Comparison of ENCODE assay signal across 8 mouse cellular contexts in the genomic region with DNA sequence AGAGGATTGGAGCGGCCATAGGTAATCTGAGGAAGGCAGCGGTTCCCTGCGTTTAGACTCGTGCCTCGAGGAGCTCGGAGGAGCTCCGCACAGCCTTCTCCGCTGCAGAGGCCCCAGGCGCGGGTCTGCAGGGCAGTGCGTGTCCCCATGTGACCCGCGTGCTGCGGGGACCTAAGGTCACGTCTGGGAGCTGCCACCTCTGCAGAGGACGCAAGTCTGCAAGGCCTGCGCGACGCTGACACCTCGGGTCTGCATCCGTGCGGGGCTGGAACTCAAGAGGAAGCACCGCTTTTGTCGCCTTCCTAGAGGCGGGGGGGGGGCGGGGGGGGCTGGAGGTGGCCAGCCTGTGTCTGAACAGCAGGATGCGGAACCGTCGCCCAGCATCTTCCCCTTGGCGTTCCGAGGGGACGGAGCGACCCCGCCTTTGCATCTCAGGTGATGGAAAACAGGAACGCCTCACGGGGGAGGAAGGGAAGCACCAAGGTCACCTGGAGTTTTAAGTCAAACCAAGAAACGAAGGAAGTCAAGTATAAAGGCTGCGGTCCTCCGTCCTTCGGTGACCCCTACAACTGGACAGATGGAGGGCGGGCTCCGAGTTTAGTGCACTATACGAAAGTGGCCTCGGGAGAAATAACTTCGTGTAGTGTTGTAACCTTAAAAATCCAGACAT. TPM values are rescaled to one million over a fixed set of nuclear protein-coding genes. Genes with fewer than 3 reads are reported as not detected.
DNase-seq lines count a peak whose midpoint lies in the region; ATAC-seq and TF ChIP-seq lines count a peak whose summit lies in the region.

No protein-coding gene starts in this region.

- H3K36me3 ChIP-seq in embryonic facial prominence, embryonic 12.5 days, result peaks cover 6% of the 10 kb centered on the region; the same call in 1 of the 2 replicates
- peaks cover 7% of the 10 kb centered on the region; the same call in 1 of the 2 replicates for H3K36me3 ChIP-seq in hindbrain, embryonic 12.5 days
- H3K36me3 ChIP-seq in liver, embryonic 14.5 days (replicated peaks; ENCODE audit: control insufficient read depth, insufficient read depth, low read depth), result peaks cover 5% of the 10 kb centered on the region
- H3K36me3 ChIP-seq in stomach, embryonic 15.5 days, result 0 out of 2 replicates have a peak, but pooled peaks cover 3% of the 10 kb centered on the region

- peaks cover 24% of the 10 kb centered on the region for H3K4me1 ChIP-seq in embryonic facial prominence, embryonic 12.5 days
- peaks cover 23% of the 10 kb centered on the region for H3K4me1 ChIP-seq in hindbrain, embryonic 12.5 days
- H3K4me1 ChIP-seq in liver, embryonic 14.5 days (replicated peaks; ENCODE audit: control insufficient read depth in 2 of 2, insufficient read depth in 2 of 2, low read length in 1 of 2), result peaks cover 13 to 14% of the 10 kb centered on the region in 2 experiments
- H3K4me1 ChIP-seq in stomach, embryonic 15.5 days, result peaks cover 25% of the 10 kb centered on the region

- ATAC-seq in embryonic facial prominence, embryonic 12.5 days (ENCODE audit: insufficient number of reproducible peaks, insufficient read depth, low FRiP score, low TSS enrichment), result peak; percentile 17; the same call in 1 of the 2 replicates
- ATAC-seq in hindbrain, embryonic 12.5 days (ENCODE audit: low FRiP score), result no peak; the same call in 1 of the 2 replicates
- peak; percentile 54 for ATAC-seq in liver, embryonic 14.5 days (ENCODE audit: insufficient read depth)
- ATAC-seq in stomach, embryonic 15.5 days (ENCODE audit: insufficient read depth, low FRiP score, low read depth), result no peak; the same call in 1 of the 2 replicates

- H3K9ac ChIP-seq in embryonic facial prominence, embryonic 12.5 days, result peak overlapping the region; percentile 98
- peak overlapping the region; percentile 99 for H3K9ac ChIP-seq in hindbrain, embryonic 12.5 days
- peak overlapping the region; percentile 73 for H3K9ac ChIP-seq in liver, embryonic 14.5 days (replicated peaks)
- peak overlapping the region; percentile 50 for H3K9ac ChIP-seq in stomach, embryonic 15.5 days

- intact Hi-C loops in left cerebral cortex, postnatal 25 days (cut with DNase I), result loop anchor here (1.0 to 5.0 kb wide), 3 partner anchors 22 to 71 kb away; a partner anchor contains a TSS

- peak overlapping the region; percentile 96 for H3K4me3 ChIP-seq in embryonic facial prominence, embryonic 12.5 days
- peak overlapping the region; percentile 96 for H3K4me3 ChIP-seq in hindbrain, embryonic 12.5 days
- peak overlapping the region; percentile 75 to 96 for H3K4me3 ChIP-seq in liver, embryonic 14.5 days (ENCODE audit: insufficient read depth in 1 of 2, low read depth in 2 of 2, low read length in 2 of 2)
- peak overlapping the region; percentile 77 for H3K4me3 ChIP-seq in stomach, embryonic 15.5 days (replicated peaks)

- no peaks in the 10 kb centered on the region for H3K9me3 ChIP-seq in embryonic facial prominence, embryonic 12.5 days
- H3K9me3 ChIP-seq in hindbrain, embryonic 12.5 days (replicated peaks), result no peaks in the 10 kb centered on the region
- H3K9me3 ChIP-seq in liver, embryonic 14.5 days (ENCODE audit: control insufficient read depth, low read length), result no peaks in the 10 kb centered on the region
- no peaks in the 10 kb centered on the region for H3K9me3 ChIP-seq in stomach, embryonic 15.5 days

- no peak for TF ChIP-seq EP300 in liver, embryonic 14.5 days (IDR thresholded peaks at IDR 0.05; ENCODE audit: low read depth)

- H3K4me2 ChIP-seq in embryonic facial prominence, embryonic 12.5 days (replicated peaks), result peak overlapping the region; percentile 72
- peak overlapping the region; percentile 97 for H3K4me2 ChIP-seq in hindbrain, embryonic 12.5 days (replicated peaks)
- peak overlapping the region; percentile 97 for H3K4me2 ChIP-seq in liver, embryonic 14.5 days (ENCODE audit: low read depth)
- peak overlapping the region; percentile 77 for H3K4me2 ChIP-seq in stomach, embryonic 15.5 days

- DNase-seq in cerebellum, adult 9-10 months, result peak; percentile 52
- DNase-seq in cerebellum, adult 11 months, result no peak
- peak; percentile 53 for DNase-seq in 3T3-L1 (ENCODE audit: low read depth, low spot score)
- DNase-seq in liver, embryonic 14.5 days (ENCODE audit: low read depth in 3 of 3, low spot score in 3 of 3), result no peak
- no peak for DNase-seq in left cerebral cortex, postnatal 25 days (ENCODE audit: low spot score in 2 of 2)

- H3K27ac ChIP-seq in embryonic facial prominence, embryonic 12.5 days, result peak overlapping the region; percentile 96
- H3K27ac ChIP-seq in hindbrain, embryonic 12.5 days, result peak overlapping the region; percentile 92
- peak overlapping the region; percentile 70 for H3K27ac ChIP-seq in liver, embryonic 14.5 days
- H3K27ac ChIP-seq in stomach, embryonic 15.5 days, result peak overlapping the region; percentile 93

- no peaks in the 10 kb centered on the region for H3K27me3 ChIP-seq in embryonic facial prominence, embryonic 12.5 days
- no peaks in the 10 kb centered on the region for H3K27me3 ChIP-seq in hindbrain, embryonic 12.5 days
- no peaks in the 10 kb centered on the region for H3K27me3 ChIP-seq in liver, embryonic 14.5 days (ENCODE audit: control insufficient read depth, insufficient read depth, low read length)
- no peaks in the 10 kb centered on the region for H3K27me3 ChIP-seq in stomach, embryonic 15.5 days (replicated peaks)

- WGBS in embryonic facial prominence, embryonic 12.5 days, result under 1% methylated on average over 44 of the region's 45 CpGs
- WGBS in hindbrain, embryonic 12.5 days, result under 1% methylated on average over 45 of the region's 45 CpGs
- under 1% methylated on average over 45 of the region's 45 CpGs for WGBS in liver, embryonic 14.5 days (ENCODE audit: insufficient replicate concordance)
- WGBS in stomach, embryonic 15.5 days, result under 1% methylated on average over 44 of the region's 45 CpGs

- TF ChIP-seq CTCF in liver, embryonic 14.5 days (IDR thresholded peaks at IDR 0.05; ENCODE audit: low read depth), result no peak

RNA-seq across cellular contexts. Expression of a gene that starts 0.7 kb away (rescaled TPM):
- polyA plus RNA-seq in embryonic facial prominence, embryonic 12.5 days (2016; fragmentation: Nextera tagmentation; extraction: Ambion mirVana), result 22.3 and 23.4 TPM in 2 replicates
- polyA plus RNA-seq in hindbrain, embryonic 12.5 days (2016; fragmentation: Nextera tagmentation; extraction: Ambion mirVana), result 17.7 and 22.0 TPM in 2 replicates
- polyA plus RNA-seq in liver, embryonic 14.5 days (2012; rRNA removed), result 4.6 TPM in 2 replicates
- polyA plus RNA-seq in liver, embryonic 14.5 days (2014; fragmentation: Nextera tagmentation; extraction: Ambion mirVana), result 5.5 and 6.2 TPM in 2 replicates
- 14.4 and 15.6 TPM in 2 replicates for polyA plus RNA-seq in stomach, embryonic 15.5 days (2015; fragmentation: Nextera tagmentation; extraction: Ambion mirVana)
- total RNA-seq in left cerebral cortex, postnatal 25 days (2021), result 10 to 100 TPM in 1 of 2 experiments, 1 to 10 TPM in 1; 9.5 to 10.4 TPM

RNA-seq across cellular contexts. Expression of a gene that starts 22.1 kb away (rescaled TPM):
- 115 and 123 TPM in 2 replicates for polyA plus RNA-seq in embryonic facial prominence, embryonic 12.5 days (2016; fragmentation: Nextera tagmentation; extraction: Ambion mirVana)
- polyA plus RNA-seq in hindbrain, embryonic 12.5 days (2016; fragmentation: Nextera tagmentation; extraction: Ambion mirVana), result 121 and 124 TPM in 2 replicates
- 12.5 and 16.3 TPM in 2 replicates for polyA plus RNA-seq in liver, embryonic 14.5 days (2012; rRNA removed)
- polyA plus RNA-seq in liver, embryonic 14.5 days (2014; fragmentation: Nextera tagmentation; extraction: Ambion mirVana), result 32.2 and 33.5 TPM in 2 replicates
- polyA plus RNA-seq in stomach, embryonic 15.5 days (2015; fragmentation: Nextera tagmentation; extraction: Ambion mirVana), result 120 and 122 TPM in 2 replicates
- 100 to 1,000 TPM; 121 to 124 TPM for total RNA-seq in left cerebral cortex, postnatal 25 days (2021)

RNA-seq across cellular contexts. Expression of a gene that starts 23.1 kb away (rescaled TPM):
- polyA plus RNA-seq in embryonic facial prominence, embryonic 12.5 days (2016; fragmentation: Nextera tagmentation; extraction: Ambion mirVana), result 16.5 and 17.1 TPM in 2 replicates
- polyA plus RNA-seq in hindbrain, embryonic 12.5 days (2016; fragmentation: Nextera tagmentation; extraction: Ambion mirVana), result 14.7 and 14.8 TPM in 2 replicates
- polyA plus RNA-seq in liver, embryonic 14.5 days (2012; rRNA removed), result 0.98 and 1.1 TPM in 2 replicates
- 0.62 and 0.97 TPM in 2 replicates for polyA plus RNA-seq in liver, embryonic 14.5 days (2014; fragmentation: Nextera tagmentation; extraction: Ambion mirVana)
- polyA plus RNA-seq in stomach, embryonic 15.5 days (2015; fragmentation: Nextera tagmentation; extraction: Ambion mirVana), result 18.8 and 19.2 TPM in 2 replicates
- 100 to 1,000 TPM; 124 to 142 TPM for total RNA-seq in left cerebral cortex, postnatal 25 days (2021)

RNA-seq across cellular contexts. Expression of a gene that starts 56.4 kb away (rescaled TPM):
- 29.4 and 33.0 TPM in 2 replicates for polyA plus RNA-seq in embryonic facial prominence, embryonic 12.5 days (2016; fragmentation: Nextera tagmentation; extraction: Ambion mirVana)
- 22.2 and 27.8 TPM in 2 replicates for polyA plus RNA-seq in hindbrain, embryonic 12.5 days (2016; fragmentation: Nextera tagmentation; extraction: Ambion mirVana)
- polyA plus RNA-seq in liver, embryonic 14.5 days (2012; rRNA removed), result 7.9 and 8.9 TPM in 2 replicates
- polyA plus RNA-seq in liver, embryonic 14.5 days (2014; fragmentation: Nextera tagmentation; extraction: Ambion mirVana), result 4.1 and 4.3 TPM in 2 replicates
- polyA plus RNA-seq in stomach, embryonic 15.5 days (2015; fragmentation: Nextera tagmentation; extraction: Ambion mirVana), result 21.1 and 24.2 TPM in 2 replicates
- total RNA-seq in left cerebral cortex, postnatal 25 days (2021), result 10 to 100 TPM; 52.8 to 53.4 TPM

Comparison
In these comparisons a context has a peak if more than half of its experiments do, and no peak if none do; other contexts are left out.
1. DNase-seq: peak in cerebellum, adult 9-10 months (single experiment) and 3T3-L1 (single experiment); none in cerebellum, adult 11 months (single experiment), liver, embryonic 14.5 days (0 of 3) and left cerebral cortex, postnatal 25 days (0 of 2).
2. ATAC-seq: peak in embryonic facial prominence, embryonic 12.5 days (single experiment) and liver, embryonic 14.5 days (single experiment); none in hindbrain, embryonic 12.5 days (single experiment) and stomach, embryonic 15.5 days (single experiment).
3. Peak in every context shown above with its lines, with median percentiles within 50 percentile points of each other: H3K27ac ChIP-seq, H3K4me2 ChIP-seq, H3K4me3 ChIP-seq and H3K9ac ChIP-seq.